Mouse (Mus musculus): ENCODE results near the gene Olah. TPM values are rescaled to one million over a fixed set of nuclear protein-coding genes. Genes with fewer than 3 reads are reported as not detected.

Gene Olah
- polyA plus RNA-seq (2015; fragmentation: Nextera tagmentation; extraction: Ambion mirVana), result not detected in 2 replicates

GRCm38 (mm10) chr2:3397110-3397509 lies at the start of gene Olah:
TSS of gene Olah (minus strand) at chr2:3397210.

GRCm38 (mm10) chr2:3423841-3424578 lies 27.0 kb upstream of the Olah start, which contains the start of gene Dclre1c:
TSS of gene Dclre1c (plus strand) at chr2:3424131.

GRCm38 (mm10) chr2:3422548-3422947 lies 25.5 kb upstream of the Olah start, which contains the start of gene Meig1:
TSS of gene Meig1 (minus strand) at chr2:3422648.

DNA sequence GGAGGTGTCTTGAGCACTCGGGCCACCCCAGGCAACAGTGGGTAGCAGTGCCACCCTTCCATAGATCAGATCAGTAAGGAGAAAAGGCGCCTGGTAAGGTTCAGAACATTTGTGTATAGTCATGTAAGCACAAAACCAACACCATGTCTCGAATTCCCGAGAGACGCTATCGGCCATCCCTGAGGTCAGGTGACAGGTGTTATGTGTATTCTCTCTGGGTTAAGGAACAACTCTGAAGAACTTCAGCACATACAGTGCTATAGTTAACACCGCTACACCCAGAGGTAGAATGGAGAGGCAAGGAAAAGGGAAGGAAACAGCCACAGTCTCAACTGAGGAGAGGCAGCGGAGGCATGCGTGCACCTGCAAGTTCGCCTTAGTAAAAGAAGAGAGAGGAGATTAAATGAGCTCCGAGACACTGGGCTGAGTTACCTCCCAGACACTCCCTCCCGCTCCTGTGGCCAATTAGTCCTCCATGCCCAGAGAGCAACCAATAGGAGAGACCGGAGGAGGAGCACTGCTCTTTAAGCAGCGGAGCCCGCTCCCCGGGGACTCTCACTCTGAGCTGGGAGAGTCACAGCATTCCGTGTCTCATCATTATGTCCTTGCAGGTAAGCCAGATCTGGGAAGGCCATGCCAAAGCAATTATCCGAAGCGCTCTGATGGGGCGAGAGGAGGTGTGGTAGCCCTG lies 61.3 kb downstream of the Olah start, which contains the start of gene Acbd7:
Gene Acbd7 (plus strand): TSS at position 558 of the 691 bp plus-strand sequence.

GRCm38 (mm10) chr2:3332484-3333242 lies 64.3 kb downstream of the Olah start, which contains the start of gene Rpp38:
TSS of gene Rpp38 (minus strand) at chr2:3332643.

Other genes with a start within 250 kb of the Olah start
- gene Nmt2, start 113.0 kb downstream of the Olah start, polyA plus RNA-seq (2015; fragmentation: Nextera tagmentation; extraction: Ambion mirVana), result 20.2 and 21.0 TPM in 2 replicates
- gene Rpp38, start 64.6 kb downstream of the Olah start, polyA plus RNA-seq (2015; fragmentation: Nextera tagmentation; extraction: Ambion mirVana), result 15.2 and 17.4 TPM in 2 replicates
- gene Acbd7, start 61.0 kb downstream of the Olah start, polyA plus RNA-seq (2015; fragmentation: Nextera tagmentation; extraction: Ambion mirVana), result 0.34 TPM in 1 of 2 replicates, not detected in the other
- gene Meig1, start 25.4 kb upstream of the Olah start, polyA plus RNA-seq (2015; fragmentation: Nextera tagmentation; extraction: Ambion mirVana), result not detected in 2 replicates
- gene Dclre1c, start 26.9 kb upstream of the Olah start, polyA plus RNA-seq (2015; fragmentation: Nextera tagmentation; extraction: Ambion mirVana), result 6.4 and 8.2 TPM in 2 replicates
- 8.4 TPM in 2 replicates for gene Suv39h2, start 77.8 kb upstream of the Olah start, polyA plus RNA-seq (2015; fragmentation: Nextera tagmentation; extraction: Ambion mirVana)
- gene Gm45902, start 115.6 kb upstream of the Olah start, polyA plus RNA-seq (2015; fragmentation: Nextera tagmentation; extraction: Ambion mirVana), result 2.0 and 2.4 TPM in 2 replicates
- gene Hspa14, start 115.6 kb upstream of the Olah start, polyA plus RNA-seq (2015; fragmentation: Nextera tagmentation; extraction: Ambion mirVana), result 85.9 and 88.6 TPM in 2 replicates
- gene Cdnf, start 115.8 kb upstream of the Olah start, polyA plus RNA-seq (2015; fragmentation: Nextera tagmentation; extraction: Ambion mirVana), result 0.12 and 0.28 TPM in 2 replicates
- gene Fam107b, start 173.3 kb upstream of the Olah start, polyA plus RNA-seq (2015; fragmentation: Nextera tagmentation; extraction: Ambion mirVana), result 26.4 and 32.5 TPM in 2 replicates